Mouse (Mus musculus) small intestine, adult 2 months (tissue): ENCODE data around the gene Nphp4.

Experiments used
- CTCF ChIP-seq: fragments of 200-500 bp; IDR thresholded peaks from 2 replicates; pipeline ENCODE4 v1.5.1; 2012; ENCODE audit warnings: low read depth, mild to moderate bottlenecking, control low read depth, inconsistent platforms, low read length, moderate library complexity, mixed read lengths; ENCODE audit not compliant: insufficient replicate concordance, insufficient read length; ENCODE audit errors: extremely low read depth
- POLR2A ChIP-seq: fragments of 200-500 bp; IDR thresholded peaks from 2 replicates; pipeline ENCODE4 v1.6.1; 2012; ENCODE audit warnings: low read depth, mild to moderate bottlenecking, control low read depth, inconsistent platforms, low read length, moderate library complexity

GRCm38 (mm10) chr4:152475941-152476340 lies 565 bp upstream of the Nphp4 start:
- TF ChIP-seq CTCF (no peak), POLR2A (no peak)
